Mouse (Mus musculus): ENCODE measurements around the gene Dync1i2.

DNA sequence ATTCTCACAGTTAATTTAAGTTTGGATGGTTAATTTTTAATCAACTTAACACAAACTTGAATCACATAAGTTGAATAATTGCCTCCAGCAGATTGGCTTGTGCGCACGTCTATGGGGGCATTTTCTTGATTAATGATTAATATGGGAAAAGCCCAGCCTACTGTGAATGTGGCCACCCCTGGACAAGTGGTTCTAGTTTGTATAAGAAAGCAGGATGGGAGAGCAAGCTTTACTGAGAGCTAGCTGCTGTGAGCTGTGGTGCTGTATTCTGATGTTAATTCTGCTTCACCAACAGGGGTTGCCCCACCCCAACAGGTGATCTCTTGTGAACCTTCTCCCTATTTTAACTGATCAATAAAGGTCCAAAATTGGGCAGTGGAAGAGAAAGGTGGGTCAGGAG is 22.6 kb upstream of the Dync1i2 start:
- TF ChIP-seq CTCF (conservative IDR thresholded peaks at IDR 0.05 in 1 of 2, IDR thresholded peaks at IDR 0.05 in 1 of 2; ENCODE audit: low read depth in 2 of 2, low read length in 2 of 2): no peak
- no peak for TF ChIP-seq EP300 (IDR thresholded peaks at IDR 0.05; ENCODE audit: low read length)
- no peak for TF ChIP-seq ZNF384 (IDR thresholded peaks at IDR 0.05; ENCODE audit: low read depth, low read length)
